Mouse (Mus musculus) inflammation-experienced regulatory T-cells, adult 6 months (primary cell): ENCODE data around the gene Dis3l2. TPM values are rescaled to one million over a fixed set of nuclear protein-coding genes. Genes with fewer than 3 reads are reported as not detected.
A peak's percentile ranks its signal among the peaks of the same experiment; 100 is the strongest.

Experiments
- ATAC-seq: one replicate; pipeline ENCODE4 v1.8.0; 2017
- polyA plus RNA-seq, 3 experiments: library from polyadenylated mRNA; unstranded; fragments of 100-300 nt; shearing (Covaris generic); gene quantifications; one replicate each; pipeline ENCODE4 v1.2.1; 2017

Gene Dis3l2
- polyA plus RNA-seq, 3 experiments from 2014 or later, result 17.6 to 31.6 (median 25.9) TPM

GRCm38 (mm10) chr1:86733160-86733821, 29.7 kb downstream of the Dis3l2 start:
- ATAC-seq, result peak; percentile 73

- ATAC-seq, result no peak
Measured at GRCm38 (mm10) chr1:86736414-86736813, 32.8 kb downstream of the Dis3l2 start.

GRCm38 (mm10) chr1:86742896-86743295, 39.3 kb downstream of the Dis3l2 start:
- ATAC-seq, result no peak

GRCm38 (mm10) chr1:86747034-86747433, 43.4 kb downstream of the Dis3l2 start:
- no peak for ATAC-seq

- ATAC-seq, result no peak
Measured at GRCm38 (mm10) chr1:86750094-86750493, 46.5 kb downstream of the Dis3l2 start.

GRCm38 (mm10) chr1:86753416-86753815, 49.8 kb downstream of the Dis3l2 start:
- ATAC-seq, result no peak

GRCm38 (mm10) chr1:86754335-86754734, 50.7 kb downstream of the Dis3l2 start:
- no peak for ATAC-seq

GRCm38 (mm10) chr1:86758091-86758490, 54.5 kb downstream of the Dis3l2 start:
- ATAC-seq, result no peak

- no peak for ATAC-seq
Measured at GRCm38 (mm10) chr1:86762161-86762560, 58.6 kb downstream of the Dis3l2 start.

- ATAC-seq, result no peak
Measured at GRCm38 (mm10) chr1:86801241-86801640, 97.6 kb downstream of the Dis3l2 start.

GRCm38 (mm10) chr1:86811756-86812155, 108.1 kb downstream of the Dis3l2 start:
- no peak for ATAC-seq

- ATAC-seq, result no peak
Measured at GRCm38 (mm10) chr1:86822266-86822665, 118.7 kb downstream of the Dis3l2 start.

- ATAC-seq, result no peak
Measured at GRCm38 (mm10) chr1:86834351-86834987, 130.9 kb downstream of the Dis3l2 start.

GRCm38 (mm10) chr1:86834988-86835387, 131.4 kb downstream of the Dis3l2 start:
- ATAC-seq, result no peak

GRCm38 (mm10) chr1:86850754-86851153, 147.1 kb downstream of the Dis3l2 start:
- ATAC-seq, result no peak

GRCm38 (mm10) chr1:86858876-86859275, 155.3 kb downstream of the Dis3l2 start:
- ATAC-seq, result no peak

GRCm38 (mm10) chr1:86859371-86859770, 155.8 kb downstream of the Dis3l2 start:
- no peak for ATAC-seq

- no peak for ATAC-seq
Measured at GRCm38 (mm10) chr1:86873745-86874144, 170.1 kb downstream of the Dis3l2 start.

- ATAC-seq, result no peak
Measured at GRCm38 (mm10) chr1:86878743-86879142, 175.1 kb downstream of the Dis3l2 start.

- no peak for ATAC-seq
Measured at GRCm38 (mm10) chr1:86879547-86879946, 175.9 kb downstream of the Dis3l2 start.

GRCm38 (mm10) chr1:86887060-86887459, 183.5 kb downstream of the Dis3l2 start:
- ATAC-seq, result peak; percentile 91

- no peak for ATAC-seq
Measured at GRCm38 (mm10) chr1:86912481-86912880, 208.9 kb downstream of the Dis3l2 start.

- ATAC-seq, result no peak
Measured at GRCm38 (mm10) chr1:86913896-86914295, 210.3 kb downstream of the Dis3l2 start.

- no peak for ATAC-seq
Measured at GRCm38 (mm10) chr1:86914697-86915096, 211.1 kb downstream of the Dis3l2 start.
